Comparison of ENCODE assay signal across 26 mouse cellular contexts in genomic region chr16:36516355-36516754, GRCm38 (mm10). TPM values are rescaled to one million over a fixed set of nuclear protein-coding genes. Genes with fewer than 3 reads are reported as not detected.
"Had no signal": no experiment of that assay in that cellular context is flagged by ENCODE, and none has a peak within 500 bp of the region (broad histone marks: within the 10 kb centered on the region; RNA-seq: fewer than 3 reads in every experiment).

No protein-coding gene starts in this region.

- H3K4me2 ChIP-seq: embryonic facial prominence, embryonic 12.5 days; embryonic facial prominence, embryonic 13.5 days; embryonic facial prominence, embryonic 15.5 days; forebrain, embryonic 12.5 days; forebrain, embryonic 13.5 days; forebrain, embryonic 15.5 days; heart, embryonic 11.5 days had no signal

- H3K4me3 ChIP-seq: embryonic facial prominence, embryonic 10.5 days; embryonic facial prominence, embryonic 12.5 days; embryonic facial prominence, embryonic 13.5 days; embryonic facial prominence, embryonic 15.5 days; erythroblast, embryonic 14.5 days; forebrain, embryonic 10.5 days; forebrain, embryonic 12.5 days; forebrain, embryonic 13.5 days; forebrain, embryonic 15.5 days; gastrocnemius, adult 2 months; heart, adult 2 months; heart, embryonic 10.5 days had no signal

- H3K27ac ChIP-seq: embryonic facial prominence, embryonic 10.5 days; embryonic facial prominence, embryonic 12.5 days; embryonic facial prominence, embryonic 13.5 days; embryonic facial prominence, embryonic 15.5 days; forebrain, embryonic 10.5 days; forebrain, embryonic 12.5 days; forebrain, embryonic 13.5 days; forebrain, embryonic 15.5 days; gastrocnemius, adult 2 months; heart, adult 2 months; heart, embryonic 10.5 days had no signal

- H3K27me3 ChIP-seq: embryonic facial prominence, embryonic 12.5 days; embryonic facial prominence, embryonic 13.5 days; embryonic facial prominence, embryonic 15.5 days; forebrain, embryonic 12.5 days; forebrain, embryonic 13.5 days; forebrain, embryonic 15.5 days had no signal

- DNase-seq: cerebellum, postnatal 10 days; cerebellum, postnatal 14 days; cerebellum, postnatal 25 days; cerebellum, postnatal 36 days; forebrain, postnatal 0 days; gastrocnemius, adult 2 months; gastrocnemius, postnatal 10 days; gastrocnemius, postnatal 14 days; gastrocnemius, postnatal 25 days; gastrocnemius, postnatal 36 days; heart, adult 18-20 months; heart, adult 2 months had no signal

- H3K9me3 ChIP-seq: embryonic facial prominence, embryonic 10.5 days; embryonic facial prominence, embryonic 12.5 days; embryonic facial prominence, embryonic 13.5 days; embryonic facial prominence, embryonic 15.5 days; forebrain, embryonic 10.5 days; forebrain, embryonic 12.5 days; forebrain, embryonic 13.5 days; forebrain, embryonic 15.5 days; heart, embryonic 10.5 days had no signal

- H3K4me1 ChIP-seq: embryonic facial prominence, embryonic 10.5 days; embryonic facial prominence, embryonic 12.5 days; embryonic facial prominence, embryonic 13.5 days; embryonic facial prominence, embryonic 15.5 days; forebrain, embryonic 10.5 days; forebrain, embryonic 12.5 days; forebrain, embryonic 13.5 days; forebrain, embryonic 15.5 days; heart, embryonic 10.5 days had no signal

- H3K9ac ChIP-seq: embryonic facial prominence, embryonic 12.5 days; embryonic facial prominence, embryonic 13.5 days; embryonic facial prominence, embryonic 15.5 days; forebrain, embryonic 12.5 days; forebrain, embryonic 13.5 days; forebrain, embryonic 15.5 days; forebrain, postnatal 0 days had no signal

- H3K36me3 ChIP-seq: embryonic facial prominence, embryonic 10.5 days; embryonic facial prominence, embryonic 12.5 days; embryonic facial prominence, embryonic 13.5 days; embryonic facial prominence, embryonic 15.5 days; forebrain, embryonic 10.5 days; forebrain, embryonic 12.5 days; forebrain, embryonic 15.5 days; heart, embryonic 10.5 days had no signal

RNA-seq across cellular contexts. Expression of gene Casr, which starts 45.6 kb away (rescaled TPM):
- total RNA-seq: common myeloid progenitor, adult 5-6 weeks; granulocyte monocyte progenitor cell, adult 5-6 weeks; heart, adult 18-20 months had no signal
- polyA plus RNA-seq: erythroblast, embryonic 14.5 days; forebrain, embryonic 13.5 days; forebrain, embryonic 14.5 days; heart, adult 2 months had no signal
